Mouse (Mus musculus) liver, embryonic 14.5 days (tissue): ENCODE measurements at regions not wholly inside any gene's neighbourhood (a gene's known extent, or its start where the extent isn't known, plus 50 kb on each side); places are given as distances from the start of the nearest gene placed in this dataset.

ENCODE experiments used
- CTCF ChIP-seq: IDR thresholded peaks from 2 replicates; pipeline ENCODE4 v1.5.1; 2016; ENCODE audit warnings: antibody characterized with exemption, low read depth, control low read depth
- EP300 ChIP-seq: IDR thresholded peaks from 2 replicates; pipeline ENCODE4 v1.6.1; 2016; ENCODE audit warnings: antibody characterized with exemption, low read depth

DNA sequence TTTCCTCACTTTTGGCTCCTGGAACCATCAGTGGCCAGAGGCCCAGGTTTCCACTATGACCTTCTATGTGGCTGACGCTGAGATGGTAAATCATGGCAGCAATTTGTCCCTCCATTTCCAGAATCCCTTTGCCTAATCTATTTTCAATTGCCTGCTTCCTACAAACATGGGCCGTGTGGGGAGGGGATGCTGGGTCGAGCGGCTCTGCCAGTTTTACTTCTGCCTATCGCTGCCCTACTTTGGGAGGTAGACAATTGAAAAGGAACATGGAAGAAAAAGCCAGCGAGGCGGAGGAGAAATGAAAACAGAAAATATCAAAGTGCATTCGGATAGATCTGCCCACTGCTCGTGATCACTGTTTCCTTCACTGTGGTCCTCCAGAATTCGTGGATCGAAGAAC lies 123.3 kb upstream of the Nrp1 start:
- TF ChIP-seq CTCF (no peak), EP300 (no peak)
